Mouse (Mus musculus) spleen, postnatal 10 days (tissue): ENCODE measurements around the gene Zbtb22.
"Not testable (repeated sequence)": the region's sequence is repeated elsewhere in the genome, so short reads cannot be mapped to it uniquely, and the experiment has no call there.

Source experiments
- DNase-seq, 2 experiments: peaks; one replicate each; pipeline ENCODE4 v3.0.0; 2021 to 2022; ENCODE audit warnings: low spot score in 2 of 2

Zbtb22 gene

DNA sequence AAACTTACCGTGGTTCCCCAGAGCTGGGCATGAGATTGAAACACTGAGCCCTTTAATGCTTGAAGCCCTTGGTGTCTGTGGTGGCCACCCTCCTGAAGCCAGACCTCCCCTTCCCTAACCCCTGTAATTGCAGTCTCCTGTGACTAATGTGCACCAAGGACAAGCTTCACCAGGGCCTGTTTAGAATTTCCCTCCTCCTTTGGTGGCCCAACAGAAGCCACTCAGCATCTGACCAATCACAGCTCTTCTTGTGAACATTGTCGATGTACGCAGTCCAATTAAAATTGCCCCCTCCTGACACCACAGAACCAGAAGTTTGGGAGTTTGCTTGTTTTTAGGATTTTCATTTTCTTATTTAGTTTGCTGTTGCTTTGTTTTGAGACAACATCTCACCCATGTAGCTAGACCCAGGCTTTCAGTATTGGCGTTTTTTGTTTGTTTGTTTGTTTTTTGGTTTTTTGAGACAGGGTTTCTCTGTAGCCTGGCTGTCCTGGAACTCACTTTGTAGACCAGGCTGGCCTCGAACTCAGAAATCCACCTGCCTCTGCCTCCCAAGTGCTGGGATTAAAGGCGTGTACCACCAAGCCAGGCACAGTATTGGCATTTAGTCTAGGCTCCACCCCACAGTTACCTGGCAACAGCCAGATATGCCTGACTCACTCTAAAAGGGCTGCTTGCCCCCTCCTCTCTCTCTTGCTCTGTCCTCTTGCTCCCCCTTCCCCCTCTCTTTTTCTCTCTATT is 11.6 kb upstream of the Zbtb22 start:
- not testable (repeated sequence) for DNase-seq

DNA sequence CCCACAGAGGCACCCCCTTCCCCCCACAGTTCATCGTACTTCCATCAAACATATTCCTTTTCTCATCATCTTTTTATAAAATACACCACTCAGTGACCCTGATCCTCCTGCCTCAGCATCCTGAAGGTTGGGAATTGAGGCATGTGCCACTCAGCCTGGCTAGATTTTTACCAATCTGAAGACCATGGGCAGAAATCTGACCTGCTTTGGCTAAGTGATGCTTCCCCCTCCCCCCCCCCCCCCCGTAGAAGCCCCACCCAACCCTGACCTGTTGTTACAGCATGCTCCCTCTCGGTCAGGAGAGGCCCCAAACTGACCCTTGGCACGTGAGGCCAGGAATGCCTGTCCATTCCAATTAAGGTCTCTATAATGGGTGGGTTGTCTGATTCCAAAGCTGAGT is 10.9 kb upstream of the Zbtb22 start, which contains the start of gene Platr17:
Gene Platr17, plus strand, starts transcription at position 301 of the 400 bp plus-strand sequence.
- not testable (repeated sequence) for DNase-seq

DNA sequence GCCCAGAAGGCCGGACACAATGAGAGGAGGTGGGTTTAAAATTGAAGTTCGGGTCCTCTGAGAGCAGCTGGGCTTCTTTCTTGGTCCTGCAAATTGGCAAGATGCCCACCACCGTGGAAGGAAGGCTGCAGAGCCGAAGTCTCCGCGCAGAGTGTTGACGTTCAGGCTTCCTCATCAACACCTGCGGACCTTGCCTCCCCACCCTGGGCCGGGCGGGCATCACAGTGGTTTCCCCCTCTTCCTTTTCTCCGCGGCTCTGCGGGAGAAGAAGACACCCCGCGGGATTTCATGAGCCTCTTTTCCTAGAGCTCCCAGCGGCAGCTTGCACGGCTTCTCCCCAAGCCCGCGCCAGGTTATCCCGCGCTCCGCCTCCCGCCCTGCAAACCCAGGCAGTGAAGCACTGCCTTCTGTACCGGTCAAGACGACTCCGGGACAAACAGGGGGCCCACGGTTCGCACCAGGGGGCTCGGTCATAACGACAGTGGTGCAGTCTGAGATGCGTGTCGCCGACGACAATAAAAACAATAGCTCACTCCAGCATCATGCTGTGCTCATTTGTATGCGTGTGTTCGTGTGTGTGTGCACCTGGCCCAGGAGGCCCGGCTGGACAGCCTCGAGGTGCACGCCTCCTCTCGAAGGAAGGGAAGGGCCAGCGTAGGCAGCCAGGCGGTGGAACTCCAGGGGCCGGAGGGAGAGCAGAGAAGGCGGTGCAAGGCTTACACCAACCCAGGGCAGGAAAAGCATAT is 7.2 kb upstream of the Zbtb22 start:
- DNase-seq: peak; percentile 64 to 71

DNA sequence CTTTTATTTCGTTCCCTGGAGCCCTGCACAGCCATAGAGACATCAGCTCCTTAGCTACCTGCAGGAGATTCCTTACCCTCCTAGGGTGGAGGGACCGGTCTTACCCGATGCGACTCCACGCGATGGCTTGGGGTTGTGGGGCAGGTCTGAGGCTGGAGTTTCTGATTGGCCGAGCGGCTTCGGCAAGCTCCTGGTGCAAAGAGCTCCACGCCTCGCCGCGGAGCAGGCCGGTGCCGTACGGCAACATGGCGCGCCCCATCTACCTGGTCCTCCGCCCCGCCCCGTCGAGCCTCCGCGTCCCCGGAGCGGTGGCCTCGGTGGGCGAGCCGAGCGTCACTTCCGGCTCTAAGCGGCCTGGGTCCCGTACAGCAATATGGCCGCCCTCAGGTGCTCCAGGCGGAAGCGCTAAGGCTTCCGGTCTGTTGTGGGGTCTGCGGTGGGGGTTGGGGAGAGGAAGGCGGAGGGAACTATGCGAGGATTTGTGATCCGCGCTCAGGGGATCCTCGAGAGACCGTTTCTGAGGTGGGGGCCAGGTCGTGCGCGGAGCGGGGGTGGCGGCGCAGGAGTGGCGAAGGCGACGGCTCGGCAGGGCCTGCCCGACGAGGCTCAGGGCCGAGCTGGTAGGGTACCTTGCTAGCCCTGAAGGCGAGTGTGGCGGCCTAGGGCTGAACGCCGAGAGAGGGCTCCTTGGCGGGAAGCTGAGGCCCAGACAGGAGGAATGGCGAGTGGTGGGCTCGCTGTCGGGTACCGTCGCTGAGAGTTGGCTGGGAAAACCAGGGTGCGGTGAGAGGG is 6.4 kb upstream of the Zbtb22 start, which contains the start of gene Daxx:
Gene Daxx, plus strand, starts transcription at position 338 of the 792 bp plus-strand sequence.
- DNase-seq: peak; percentile 99

DNA sequence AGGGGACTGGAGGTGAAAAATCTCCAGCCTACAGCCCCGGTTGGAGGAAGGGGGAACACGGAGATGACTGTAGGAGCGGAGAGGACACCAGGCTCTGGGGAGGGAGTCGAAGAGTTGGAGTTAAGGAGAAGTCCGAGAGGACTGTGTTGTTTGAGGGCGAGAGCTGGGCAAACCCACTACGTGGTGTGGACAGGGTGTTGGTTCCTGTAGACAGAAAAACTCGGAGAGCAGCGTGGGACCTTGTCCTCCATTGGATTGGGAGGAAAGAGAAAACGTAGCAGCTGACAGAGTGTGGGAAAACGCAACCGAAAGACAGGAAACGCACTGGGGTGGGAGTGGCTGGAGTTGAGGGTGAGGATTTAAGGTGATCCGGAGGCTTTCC is 5.8 kb upstream of the Zbtb22 start:
- peak in 1 of 2 experiments; percentile 53 for DNase-seq

DNA sequence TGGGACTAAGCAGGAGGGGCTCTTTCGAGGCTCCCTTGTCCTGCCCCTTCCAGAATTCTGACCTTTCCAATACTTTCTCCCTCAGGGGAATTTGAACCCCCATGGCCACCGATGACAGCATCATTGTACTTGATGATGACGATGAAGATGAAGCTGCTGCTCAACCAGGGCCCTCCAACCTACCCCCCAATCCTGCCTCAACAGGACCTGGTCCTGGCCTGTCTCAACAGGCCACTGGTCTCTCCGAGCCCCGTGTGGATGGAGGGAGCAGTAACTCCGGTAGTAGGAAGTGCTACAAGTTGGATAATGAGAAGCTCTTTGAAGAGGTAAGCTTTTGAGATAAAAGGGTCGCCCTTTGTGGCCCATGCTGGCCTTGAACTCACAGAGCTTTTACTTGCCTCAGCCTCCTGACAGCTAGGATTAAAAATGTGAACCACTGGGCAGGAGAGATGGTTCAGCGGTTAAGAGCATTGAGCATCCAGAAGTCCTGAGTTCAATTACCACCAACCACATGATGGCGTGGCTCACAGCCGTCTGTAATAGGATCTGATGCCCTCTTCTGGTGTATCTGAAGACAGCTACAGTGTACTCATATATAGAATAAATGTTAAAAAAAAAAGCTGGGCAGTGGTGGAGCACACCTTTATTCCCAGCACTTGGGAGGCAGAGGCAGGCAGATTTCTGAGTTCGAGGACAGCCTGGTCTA is 5.2 kb upstream of the Zbtb22 start:
- DNase-seq: no peak

DNA sequence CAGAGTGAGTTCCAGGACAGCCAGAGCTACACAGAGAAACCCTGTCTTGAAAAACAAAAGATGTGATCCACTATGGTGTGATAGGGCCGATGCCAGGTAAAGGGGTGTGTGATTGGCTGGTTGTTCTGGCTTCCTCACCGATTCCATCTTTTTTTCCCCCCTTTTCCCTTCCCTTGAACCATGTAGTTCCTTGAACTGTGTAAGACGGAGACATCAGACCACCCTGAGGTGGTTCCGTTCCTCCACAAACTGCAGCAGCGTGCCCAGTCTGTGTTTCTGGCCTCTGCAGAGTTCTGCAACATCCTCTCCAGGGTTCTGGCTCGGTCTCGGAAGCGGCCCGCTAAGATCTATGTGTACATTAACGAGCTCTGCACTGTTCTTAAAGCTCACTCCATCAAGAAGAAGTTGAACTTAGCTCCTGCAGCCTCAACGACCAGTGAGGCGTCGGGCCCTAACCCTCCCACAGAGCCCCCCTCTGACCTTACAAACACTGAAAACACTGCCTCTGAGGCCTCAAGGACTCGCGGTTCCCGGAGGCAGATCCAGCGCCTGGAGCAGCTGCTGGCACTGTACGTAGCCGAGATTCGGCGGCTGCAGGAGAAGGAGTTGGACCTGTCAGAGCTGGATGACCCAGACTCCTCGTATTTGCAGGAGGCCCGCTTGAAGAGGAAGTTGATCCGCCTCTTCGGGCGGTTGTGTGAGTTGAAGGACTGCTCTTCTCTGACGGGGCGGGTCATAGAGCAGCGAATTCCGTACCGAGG is 4.5 kb upstream of the Zbtb22 start:
- DNase-seq: no peak

DNA sequence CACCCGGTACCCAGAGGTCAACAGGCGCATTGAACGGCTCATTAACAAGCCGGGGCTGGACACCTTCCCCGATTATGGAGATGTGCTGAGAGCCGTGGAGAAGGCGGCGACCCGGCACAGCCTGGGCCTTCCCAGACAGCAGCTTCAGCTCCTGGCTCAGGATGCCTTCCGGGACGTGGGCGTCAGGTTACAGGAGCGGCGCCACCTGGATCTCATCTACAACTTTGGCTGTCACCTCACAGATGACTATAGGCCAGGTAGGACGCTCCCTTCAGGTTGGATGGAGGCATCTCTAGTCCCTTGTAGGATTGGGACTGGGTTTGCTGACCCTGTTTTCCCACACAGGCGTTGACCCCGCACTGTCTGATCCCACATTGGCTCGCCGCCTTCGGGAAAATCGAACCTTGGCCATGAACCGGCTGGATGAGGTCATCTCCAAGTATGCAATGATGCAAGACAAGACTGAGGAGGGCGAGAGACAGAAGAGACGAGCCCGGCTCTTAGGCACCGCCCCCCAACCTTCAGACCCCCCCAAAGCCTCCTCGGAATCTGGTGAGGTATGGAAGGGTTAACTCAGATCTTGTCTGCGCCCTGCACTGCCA is 3.8 kb upstream of the Zbtb22 start:
- no peak for DNase-seq

DNA sequence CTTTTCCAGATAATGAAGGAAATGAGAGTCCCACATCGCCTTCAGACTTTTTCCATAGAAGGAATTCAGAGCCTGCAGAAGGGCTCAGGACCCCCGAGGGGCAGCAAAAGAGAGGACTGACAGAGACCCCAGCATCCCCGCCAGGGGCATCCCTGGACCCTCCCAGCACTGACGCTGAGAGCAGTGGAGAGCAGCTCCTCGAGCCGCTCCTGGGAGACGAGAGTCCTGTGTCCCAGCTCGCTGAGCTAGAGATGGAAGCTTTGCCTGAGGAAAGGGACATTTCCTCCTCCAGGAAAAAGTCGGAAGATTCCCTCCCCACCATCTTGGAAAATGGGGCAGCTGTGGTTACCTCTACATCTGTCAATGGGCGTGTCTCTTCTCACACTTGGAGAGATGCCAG is 2.4 kb upstream of the Zbtb22 start:
- no peak for DNase-seq

DNA sequence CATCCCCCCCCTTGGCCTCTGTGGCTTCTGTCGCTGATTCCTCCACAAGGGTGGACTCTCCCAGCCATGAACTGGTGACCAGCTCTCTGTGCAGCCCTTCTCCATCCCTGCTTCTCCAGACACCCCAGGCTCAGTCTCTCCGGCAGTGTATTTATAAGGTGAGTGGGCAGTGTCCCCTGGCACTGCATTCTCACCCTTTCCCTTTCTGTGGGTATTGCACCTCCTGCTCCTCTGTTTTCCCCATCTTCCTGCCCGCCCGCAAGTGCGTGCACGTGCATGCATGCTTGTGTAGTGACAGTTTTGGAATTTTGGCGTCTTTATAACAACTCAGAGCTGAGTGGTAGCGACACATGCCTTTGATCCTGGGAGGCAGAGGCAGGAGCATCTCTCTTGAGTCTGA is 1.8 kb upstream of the Zbtb22 start:
- no peak for DNase-seq

DNA sequence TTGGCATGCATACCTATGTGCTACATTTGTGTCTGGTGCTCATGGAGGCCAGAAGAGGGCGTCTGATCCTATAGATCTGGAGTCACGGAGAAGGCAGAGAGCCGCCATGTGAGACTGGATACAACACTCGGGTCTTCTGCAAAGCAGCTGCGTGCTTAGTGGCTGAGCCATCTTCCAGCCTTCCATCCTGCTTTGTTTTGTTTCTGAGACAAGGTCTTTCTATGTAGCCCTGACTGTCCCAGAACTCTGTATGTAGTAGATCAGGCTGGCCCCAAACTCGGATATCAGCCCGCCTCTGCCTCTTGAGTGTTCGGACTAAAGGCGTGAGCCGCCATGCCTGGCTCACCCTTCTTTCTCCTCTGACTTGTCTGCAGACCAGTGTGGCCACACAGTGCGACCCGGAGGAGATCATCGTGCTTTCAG is 724 bp upstream of the Zbtb22 start:
- DNase-seq: no peak

DNA sequence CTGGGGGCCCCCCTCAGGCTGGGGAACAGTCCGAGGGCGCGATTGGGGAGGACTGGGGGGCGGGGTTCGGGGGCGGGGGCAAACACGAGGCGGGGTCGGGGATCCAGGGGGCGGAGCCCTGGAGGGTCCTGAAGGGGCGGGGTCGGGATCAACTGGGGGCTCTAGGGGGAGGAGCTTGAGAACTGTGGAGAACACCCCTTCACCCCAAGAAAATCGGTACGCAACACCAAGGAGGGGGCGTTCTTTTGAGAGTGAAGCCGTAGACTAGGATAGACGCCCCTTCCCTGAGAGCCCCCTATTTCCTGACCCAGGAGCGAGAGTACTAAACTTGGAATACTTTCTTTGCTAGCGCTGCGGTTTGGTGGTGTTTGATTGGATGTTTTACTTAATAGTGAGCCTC is 590 bp downstream of the Zbtb22 start:
- DNase-seq: no peak

DNA sequence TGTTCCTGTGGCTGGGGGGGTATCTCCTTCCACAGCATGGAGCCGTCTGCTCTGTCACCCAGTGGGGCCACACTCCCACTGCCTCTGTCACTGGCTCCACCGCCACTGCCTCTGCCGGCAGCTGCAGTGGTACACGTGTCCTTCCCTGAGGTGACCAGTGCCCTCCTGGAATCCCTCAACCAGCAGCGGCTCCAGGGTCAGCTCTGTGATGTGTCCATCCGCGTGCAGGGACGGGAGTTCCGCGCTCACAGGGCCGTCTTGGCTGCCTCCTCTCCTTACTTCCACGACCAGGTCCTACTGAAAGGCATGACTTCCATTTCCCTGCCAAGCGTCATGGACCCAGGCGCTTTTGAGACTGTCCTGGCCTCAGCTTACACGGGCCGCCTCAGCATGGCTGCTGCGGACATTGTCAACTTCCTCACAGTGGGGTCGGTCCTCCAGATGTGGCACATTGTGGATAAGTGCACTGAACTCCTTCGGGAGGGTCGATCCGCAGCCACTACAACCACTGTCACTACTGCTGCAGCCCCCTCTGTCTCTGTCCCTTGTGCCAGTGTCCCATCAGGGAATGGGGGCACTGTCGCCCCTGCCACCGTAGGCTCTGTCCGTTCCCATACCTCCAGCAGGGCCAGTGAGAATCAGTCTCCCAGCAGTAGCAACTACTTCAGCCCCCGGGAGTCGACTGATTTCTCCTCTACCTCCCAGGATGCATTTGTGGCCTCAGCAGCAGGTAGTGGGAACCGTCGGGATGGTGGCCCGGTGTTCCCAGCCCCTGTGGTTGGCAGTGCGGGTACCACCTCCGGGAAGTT is 1.3 kb downstream of the Zbtb22 start:
- no peak for DNase-seq

DNA sequence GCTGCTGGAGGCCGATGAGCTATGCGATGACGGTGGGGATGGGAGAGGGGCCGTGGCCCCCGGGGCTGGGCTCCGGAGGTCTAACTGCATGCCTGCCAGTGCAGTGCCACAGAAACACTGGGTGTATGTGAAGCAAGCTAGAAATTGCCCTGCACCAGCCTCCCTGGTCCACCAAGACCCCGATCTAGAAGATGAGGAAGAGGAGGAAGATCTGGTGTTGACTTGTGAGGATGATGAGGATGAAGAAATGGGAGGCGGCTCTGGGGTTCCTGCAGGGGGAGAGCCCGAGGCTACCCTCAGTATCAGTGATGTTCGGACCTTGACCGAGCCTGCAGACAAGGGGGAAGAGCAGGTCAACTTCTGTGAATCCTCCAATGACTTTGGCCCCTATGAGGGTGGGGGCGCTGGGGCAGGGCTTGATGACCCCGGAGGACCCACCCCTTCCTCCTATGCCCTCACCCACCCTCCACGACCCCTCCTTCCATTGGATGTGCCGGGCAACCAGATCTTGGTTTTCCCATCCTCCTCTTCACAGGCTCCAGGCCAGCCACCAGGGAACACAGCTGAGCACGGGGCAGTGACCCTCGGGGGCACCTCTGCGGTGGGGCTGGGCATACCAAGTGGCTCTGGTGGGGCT is 2.1 kb downstream of the Zbtb22 start:
- no peak for DNase-seq

DNA sequence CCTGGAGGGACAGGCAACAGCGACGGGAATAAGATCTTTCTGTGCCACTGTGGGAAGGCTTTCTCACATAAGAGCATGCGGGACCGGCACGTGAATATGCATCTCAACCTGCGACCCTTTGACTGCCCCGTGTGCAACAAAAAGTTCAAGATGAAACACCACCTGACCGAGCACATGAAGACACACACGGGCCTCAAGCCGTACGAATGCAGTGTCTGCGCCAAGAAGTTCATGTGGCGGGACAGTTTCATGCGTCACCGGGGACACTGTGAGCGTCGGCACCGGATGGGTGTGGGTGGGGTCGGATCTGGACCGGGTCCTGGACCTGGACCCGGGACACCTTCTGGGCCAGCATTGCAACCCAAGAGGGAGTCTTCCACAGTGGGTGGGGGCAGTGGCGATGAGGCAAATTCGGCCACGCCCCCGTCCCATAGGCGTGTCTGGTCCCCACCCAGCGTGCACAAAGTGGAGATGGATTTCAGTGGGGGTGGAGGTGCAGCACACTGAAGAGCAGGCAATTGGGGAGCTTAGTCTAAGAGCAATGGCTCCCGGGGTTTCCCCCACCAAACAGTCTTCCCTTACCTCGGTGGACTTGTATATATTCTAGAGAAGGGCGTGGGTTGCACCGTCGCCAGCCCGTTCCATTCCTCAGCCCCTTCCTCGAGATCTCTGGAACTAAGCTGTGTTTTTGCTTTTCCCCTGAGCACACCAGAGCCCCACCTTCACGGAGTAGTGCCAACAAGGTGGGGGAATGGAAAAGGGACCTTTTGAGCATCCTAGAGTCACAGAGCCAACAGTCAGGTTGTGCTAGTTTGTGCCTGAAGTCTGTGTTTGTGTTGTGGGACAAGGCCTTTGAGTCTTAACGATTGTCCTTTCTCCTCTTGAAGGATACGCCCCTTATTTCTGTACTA is 2.8 kb downstream of the Zbtb22 start:
- peak; percentile 39 to 65 for DNase-seq

DNA sequence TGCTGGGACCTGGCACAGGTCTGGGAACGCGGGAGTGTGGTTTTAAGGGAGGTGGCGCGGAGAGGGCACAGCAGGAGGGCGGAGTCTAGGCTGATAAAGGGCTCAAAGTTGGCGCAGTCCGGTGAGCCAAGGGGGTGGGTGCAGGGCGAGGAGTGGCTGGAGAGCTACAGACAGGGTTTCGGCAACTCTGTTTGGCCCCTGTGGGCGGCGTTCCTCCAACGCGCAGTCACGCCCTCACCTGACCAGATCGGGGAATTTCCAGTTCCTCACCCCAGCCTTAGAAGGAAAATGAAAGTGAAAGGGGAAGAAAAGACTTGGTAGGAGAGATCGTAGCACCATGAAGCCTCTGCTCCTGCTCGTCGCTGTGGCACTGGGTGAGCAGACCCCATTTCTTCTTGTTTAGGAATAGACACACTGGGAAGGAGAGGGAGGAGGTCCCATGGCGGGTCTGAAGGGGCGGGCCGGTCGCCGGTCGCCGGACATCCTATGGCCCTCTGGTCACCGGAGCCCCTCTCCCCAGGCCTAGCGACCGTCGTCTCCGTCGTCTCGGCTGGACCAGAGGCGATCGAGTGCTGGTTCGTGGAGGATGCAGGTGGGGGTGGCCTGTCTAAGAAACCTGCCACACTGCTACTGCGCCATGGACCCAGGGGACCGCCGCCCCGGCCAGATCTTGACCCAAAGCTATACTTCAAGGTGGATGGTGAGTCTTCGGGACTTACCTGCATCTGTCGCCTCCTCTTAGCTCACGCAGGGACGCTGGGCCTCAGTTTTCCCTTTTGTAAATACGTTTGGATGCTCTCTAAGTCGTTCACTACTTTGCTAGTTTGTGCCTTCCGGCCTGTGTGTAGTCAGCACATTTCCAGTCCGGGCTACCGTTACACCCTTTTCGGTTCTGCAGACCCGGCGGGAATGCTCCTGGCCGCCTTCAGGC is 3.9 kb downstream of the Zbtb22 start:
- DNase-seq: peak; percentile 80 to 90
